Mouse (Mus musculus): ENCODE measurements around the gene Syne1. TPM values are rescaled to one million over a fixed set of nuclear protein-coding genes. Genes with fewer than 3 reads are reported as not detected.

Gene Syne1
- total and polyA plus RNA-seq, 3 experiments = 5.3 to 6.8 TPM; not detected in 1

DNA sequence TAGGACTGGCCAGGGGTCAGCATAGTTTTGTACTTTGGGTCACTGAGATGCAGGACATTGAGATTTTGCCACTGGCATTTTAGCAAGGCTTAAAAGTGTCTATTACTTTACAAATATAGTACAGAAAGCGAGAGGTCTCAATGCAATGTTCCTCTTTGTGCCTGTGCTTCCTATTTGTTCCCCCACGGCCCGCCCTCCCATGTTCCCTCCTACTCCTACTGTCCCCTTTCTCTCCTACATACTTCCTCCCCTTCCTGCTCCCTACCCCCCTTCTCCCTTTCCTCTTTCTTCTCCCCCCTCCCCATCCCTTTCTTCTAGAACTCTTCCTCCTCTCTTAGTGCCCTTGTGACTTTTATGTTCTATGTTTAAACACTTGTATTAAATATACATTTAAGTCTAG, 494.3 kb downstream of the Syne1 start:
- Histone ChIP-seq H3K4me1 (ENCODE audit: control insufficient read depth in 1 of 2, insufficient read depth in 2 of 2, low read length in 2 of 2) (peaks cover 0 to 13% of the 10 kb centered on the region in 2 experiments; a peak in 3 of 4 replicates), H3K9ac (ENCODE audit: control insufficient read depth, low read depth, low read length, poor library complexity, severe bottlenecking) (no peak overlapping the region), H3K79me2 (ENCODE audit: control insufficient read depth, insufficient read depth, low read length, poor library complexity) (no peaks in the 10 kb centered on the region), H3K9me3 (replicated peaks; ENCODE audit: insufficient read depth, low read length) (no peaks in the 10 kb centered on the region), H3K27ac (ENCODE audit: control insufficient read depth, low read depth, low read length) (no peak overlapping the region), H3K4me3 (ENCODE audit: control insufficient read depth in 1 of 2, insufficient read depth in 1 of 2, low read depth in 2 of 2, low read length in 2 of 2) (no peak overlapping the region), H3K36me3 (ENCODE audit: control insufficient read depth in 1 of 2, insufficient read depth in 2 of 2, low read length in 2 of 2) (peaks cover 0 to 9% of the 10 kb centered on the region in 2 experiments; a peak in 2 of 4 replicates), H3K27me3 (ENCODE audit: control insufficient read depth in 1 of 2, insufficient read depth in 2 of 2, low read length in 2 of 2) (no peaks in the 10 kb centered on the region)
- DNase-seq (ENCODE audit: low read depth, low spot score) = peak; percentile 5
- TF ChIP-seq TCF12 (IDR thresholded peaks at IDR 0.05; ENCODE audit: low read depth, low read length) (no peak), KAT2A (conservative IDR thresholded peaks at IDR 0.05; ENCODE audit: low read depth, low read length) (no peak), UBTF (IDR thresholded peaks at IDR 0.05; ENCODE audit: borderline replicate concordance, insufficient read depth, low read depth, low read length) (no peak), CHD2 (IDR thresholded peaks at IDR 0.05; ENCODE audit: low read length) (no peak), GATA1 (IDR thresholded peaks at IDR 0.05; ENCODE audit: low read depth, low read length) (no peak), HCFC1 (IDR thresholded peaks at IDR 0.05; ENCODE audit: low read depth, low read length) (no peak), CHD1 (IDR thresholded peaks at IDR 0.05; ENCODE audit: low read depth, low read length) (no peak), GABPA (IDR thresholded peaks at IDR 0.05; ENCODE audit: low read depth, low read length) (no peak), E2F4 (IDR thresholded peaks at IDR 0.05; ENCODE audit: borderline replicate concordance, low read depth, low read length) (no peak)

DNA sequence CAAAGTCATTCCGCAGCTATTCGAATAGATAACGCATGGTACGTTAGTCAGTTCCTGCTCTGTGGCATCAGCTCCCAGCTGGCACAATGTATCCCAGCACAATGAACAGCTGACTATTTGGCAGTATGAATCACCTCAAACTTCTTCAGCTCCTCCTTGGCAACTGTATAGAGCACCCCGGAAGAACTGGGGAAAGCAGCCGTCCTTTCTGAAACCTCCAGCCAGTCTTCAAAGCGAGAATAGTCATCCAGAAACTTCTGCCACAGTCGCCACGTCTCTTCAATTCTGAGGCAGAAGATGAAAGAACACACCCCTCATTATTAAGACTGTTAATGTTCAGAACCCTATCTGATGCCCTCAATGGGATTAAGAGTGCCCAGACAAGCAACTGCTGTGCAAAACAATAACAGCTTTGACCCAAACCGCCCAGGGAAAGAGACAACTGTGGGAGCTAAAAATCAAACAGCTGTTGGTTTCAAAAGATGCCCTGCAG, 495.0 kb downstream of the Syne1 start:
- H3K4me3 ChIP-seq (ENCODE audit: control insufficient read depth in 1 of 2, insufficient read depth in 1 of 2, low read depth in 2 of 2, low read length in 2 of 2) = no peak overlapping the region
- no peak overlapping the region for H3K9ac ChIP-seq (ENCODE audit: control insufficient read depth, low read depth, low read length, poor library complexity, severe bottlenecking)
- H3K9me3 ChIP-seq (replicated peaks; ENCODE audit: insufficient read depth, low read length) = no peaks in the 10 kb centered on the region
- no peak overlapping the region for H3K27ac ChIP-seq (ENCODE audit: control insufficient read depth, low read depth, low read length)
- DNase-seq (ENCODE audit: low read depth, low spot score) = no peak
- peaks cover 0 to 9% of the 10 kb centered on the region in 2 experiments; a peak in 2 of 4 replicates for H3K36me3 ChIP-seq (ENCODE audit: control insufficient read depth in 1 of 2, insufficient read depth in 2 of 2, low read length in 2 of 2)
- no peaks in the 10 kb centered on the region for H3K27me3 ChIP-seq (ENCODE audit: control insufficient read depth in 1 of 2, insufficient read depth in 2 of 2, low read length in 2 of 2)
- no peaks in the 10 kb centered on the region for H3K79me2 ChIP-seq (ENCODE audit: control insufficient read depth, insufficient read depth, low read length, poor library complexity)
- TF ChIP-seq MXI1 (IDR thresholded peaks at IDR 0.05; ENCODE audit: low read depth, low read length) (no peak), GATA1 (IDR thresholded peaks at IDR 0.05; ENCODE audit: low read depth, low read length) (no peak), E2F4 (IDR thresholded peaks at IDR 0.05; ENCODE audit: borderline replicate concordance, low read depth, low read length) (no peak), POLR2AphosphoS2 (IDR thresholded peaks at IDR 0.05; ENCODE audit: low read length) (no peak), EP300 (IDR thresholded peaks at IDR 0.05; ENCODE audit: low read depth in 1 of 2, low read length in 2 of 2) (no peak), BHLHE40 (IDR thresholded peaks at IDR 0.05; ENCODE audit: borderline replicate concordance, low read depth, low read length) (no peak), ZMIZ1 (IDR thresholded peaks at IDR 0.05; ENCODE audit: low read depth, low read length) (no peak), MAFK (IDR thresholded peaks at IDR 0.05; ENCODE audit: borderline replicate concordance, low read depth, low read length) (no peak), TAL1 (IDR thresholded peaks at IDR 0.05; ENCODE audit: low read length) (no peak), RAD21 (IDR thresholded peaks at IDR 0.05; ENCODE audit: low read depth, low read length) (no peak), POLR2A (IDR thresholded peaks at IDR 0.05; ENCODE audit: control insufficient read depth in 1 of 2, insufficient read depth in 1 of 2, low read depth in 1 of 2, low read length in 2 of 2, poor library complexity in 1 of 2) (no peak), NELFE (IDR thresholded peaks at IDR 0.05; ENCODE audit: low read depth, low read length) (no peak), SMC3 (IDR thresholded peaks at IDR 0.05; ENCODE audit: low read depth, low read length) (no peak), NRF1 (IDR thresholded peaks at IDR 0.05; ENCODE audit: insufficient read depth, low read depth, low read length, poor library complexity, severe bottlenecking) (no peak), CHD1 (IDR thresholded peaks at IDR 0.05; ENCODE audit: low read depth, low read length) (no peak), ZC3H11A (IDR thresholded peaks at IDR 0.05; ENCODE audit: low read depth, low read length) (no peak), TBP (IDR thresholded peaks at IDR 0.05; ENCODE audit: low read depth, low read length) (no peak), USF1 (IDR thresholded peaks at IDR 0.05; ENCODE audit: low read depth, low read length) (no peak)
- H3K4me1 ChIP-seq (ENCODE audit: control insufficient read depth in 1 of 2, insufficient read depth in 2 of 2, low read length in 2 of 2) = peaks cover 0 to 13% of the 10 kb centered on the region in 2 experiments; a peak in 3 of 4 replicates

All from MEL (cell line).